Comparison of ENCODE assay signal across 8 mouse cellular contexts in genomic region chr9:75289545-75289944, GRCm38 (mm10). TPM values are rescaled to one million over a fixed set of nuclear protein-coding genes. Genes with fewer than 3 reads are reported as not detected.
DNase-seq lines count a peak whose midpoint lies in the region; ATAC-seq and TF ChIP-seq lines count a peak whose summit lies in the region.

No protein-coding gene starts in this region.

- 46% methylated on average over 4 of the region's 4 CpGs for WGBS in hindbrain, postnatal 0 days
- WGBS in hindbrain, embryonic 12.5 days = 51% methylated on average over 4 of the region's 4 CpGs
- WGBS in lung, embryonic 14.5 days = 49% methylated on average over 4 of the region's 4 CpGs

- no peak for TF ChIP-seq EP300 in ES-Bruce4 (IDR thresholded peaks at IDR 0.05; ENCODE audit: insufficient read depth, low read depth, low read length)

- no peak overlapping the region for H3K9ac ChIP-seq in hindbrain, postnatal 0 days (replicated peaks; ENCODE audit: low read length)
- no peak overlapping the region for H3K9ac ChIP-seq in hindbrain, embryonic 12.5 days
- H3K9ac ChIP-seq in ES-Bruce4 (ENCODE audit: low read depth, poor library complexity, severe bottlenecking) = no peak overlapping the region
- no peak overlapping the region for H3K9ac ChIP-seq in lung, embryonic 14.5 days

- H3K4me2 ChIP-seq in hindbrain, postnatal 0 days (ENCODE audit: low read depth, low read length) = no peak overlapping the region
- H3K4me2 ChIP-seq in hindbrain, embryonic 12.5 days (replicated peaks) = no peak overlapping the region
- no peak overlapping the region for H3K4me2 ChIP-seq in lung, embryonic 14.5 days

- no peak for ATAC-seq in hindbrain, postnatal 0 days
- ATAC-seq in hindbrain, embryonic 12.5 days (ENCODE audit: low FRiP score) = no peak
- ATAC-seq in lung, embryonic 14.5 days (ENCODE audit: insufficient read depth) = no peak

- DNase-seq in hindbrain, postnatal 0 days (ENCODE audit: low spot score) = no peak
- DNase-seq in ZHBTc4 (ENCODE audit: low read depth, low spot score) = peak; percentile 78
- DNase-seq in lung, embryonic 14.5 days = peak; percentile 46
- DNase-seq in ovary, postnatal 10 days (ENCODE audit: low spot score) = no peak
- no peak for DNase-seq in layer of hippocampus, adult 9-11 months
- no peak for DNase-seq in layer of hippocampus, postnatal 14 days (ENCODE audit: low spot score in 2 of 2)

- H3K27me3 ChIP-seq in hindbrain, postnatal 0 days (ENCODE audit: insufficient read depth, low read length) = no peaks in the 10 kb centered on the region
- H3K27me3 ChIP-seq in hindbrain, embryonic 12.5 days = no peaks in the 10 kb centered on the region
- H3K27me3 ChIP-seq in ES-Bruce4 (ENCODE audit: control insufficient read depth, insufficient read depth, low read length, poor library complexity, severe bottlenecking) = no peaks in the 10 kb centered on the region
- H3K27me3 ChIP-seq in lung, embryonic 14.5 days (ENCODE audit: insufficient read depth, low read length) = no peaks in the 10 kb centered on the region

- no peaks in the 10 kb centered on the region for H3K9me3 ChIP-seq in hindbrain, postnatal 0 days (ENCODE audit: low read length)
- no peaks in the 10 kb centered on the region for H3K9me3 ChIP-seq in hindbrain, embryonic 12.5 days (replicated peaks)
- H3K9me3 ChIP-seq in ES-Bruce4 (replicated peaks; ENCODE audit: control insufficient read depth, insufficient read depth, low read length, poor library complexity, severe bottlenecking) = no peaks in the 10 kb centered on the region
- no peaks in the 10 kb centered on the region for H3K9me3 ChIP-seq in lung, embryonic 14.5 days (ENCODE audit: low read depth, low read length)

- TF ChIP-seq CTCF in hindbrain, postnatal 0 days (IDR thresholded peaks at IDR 0.05; ENCODE audit: low read depth) = peak; percentile 42
- TF ChIP-seq CTCF in ES-Bruce4 (IDR thresholded peaks at IDR 0.05; ENCODE audit: low read depth, low read length) = peak; percentile 60
- TF ChIP-seq CTCF in lung, embryonic 14.5 days (IDR thresholded peaks at IDR 0.05; ENCODE audit: low read depth) = peak; percentile 41

- TF ChIP-seq POLR2A in ES-Bruce4 (IDR thresholded peaks at IDR 0.05; ENCODE audit: insufficient read depth, low read length) = no peak

- no peak overlapping the region for H3K4me3 ChIP-seq in hindbrain, postnatal 0 days (ENCODE audit: low read length)
- H3K4me3 ChIP-seq in hindbrain, embryonic 12.5 days = no peak overlapping the region
- H3K4me3 ChIP-seq in ES-Bruce4 (ENCODE audit: low read depth, low read length) = no peak overlapping the region
- H3K4me3 ChIP-seq in lung, embryonic 14.5 days (ENCODE audit: low read depth, low read length) = no peak overlapping the region

- H3K36me3 ChIP-seq in hindbrain, postnatal 0 days (ENCODE audit: insufficient read depth, low read length) = no peaks in the 10 kb centered on the region
- no peaks in the 10 kb centered on the region for H3K36me3 ChIP-seq in hindbrain, embryonic 12.5 days
- H3K36me3 ChIP-seq in ES-Bruce4 (ENCODE audit: control insufficient read depth, insufficient read depth, low read length, poor library complexity, severe bottlenecking) = no peaks in the 10 kb centered on the region
- peaks cover 29% of the 10 kb centered on the region; the same call in 1 of the 2 replicates for H3K36me3 ChIP-seq in lung, embryonic 14.5 days (ENCODE audit: insufficient read depth)

- no peaks in the 10 kb centered on the region for H3K4me1 ChIP-seq in hindbrain, postnatal 0 days (ENCODE audit: insufficient read depth, low read length)
- H3K4me1 ChIP-seq in hindbrain, embryonic 12.5 days = no peaks in the 10 kb centered on the region
- no peaks in the 10 kb centered on the region for H3K4me1 ChIP-seq in ES-Bruce4 (ENCODE audit: control insufficient read depth, insufficient read depth, low read length)
- H3K4me1 ChIP-seq in lung, embryonic 14.5 days (ENCODE audit: insufficient read depth) = no peaks in the 10 kb centered on the region

- no peak overlapping the region for H3K27ac ChIP-seq in hindbrain, postnatal 0 days
- no peak overlapping the region for H3K27ac ChIP-seq in hindbrain, embryonic 12.5 days
- H3K27ac ChIP-seq in ES-Bruce4 (ENCODE audit: insufficient read depth, low read length) = no peak overlapping the region
- no peak overlapping the region for H3K27ac ChIP-seq in lung, embryonic 14.5 days (ENCODE audit: low read depth)

RNA-seq across cellular contexts. Expression of gene Gnb5, which starts 16.5 kb away (rescaled TPM):
- 92.1 and 96.0 TPM in 2 replicates for total RNA-seq in hindbrain, postnatal 0 days (2014; rRNA removed)
- polyA plus RNA-seq in hindbrain, postnatal 0 days (2015; fragmentation: Nextera tagmentation; extraction: Ambion mirVana) = 98.6 and 104 TPM in 2 replicates
- polyA plus RNA-seq in hindbrain, embryonic 12.5 days (2016; fragmentation: Nextera tagmentation; extraction: Ambion mirVana) = 33.4 and 35.3 TPM in 2 replicates
- polyA plus RNA-seq in ES-Bruce4 (2011; ENCODE audit: insufficient read depth, insufficient read length, low read depth, missing spikeins) = 3.3 and 6.5 TPM in 2 replicates
- polyA plus RNA-seq in lung, embryonic 14.5 days (2014; fragmentation: Nextera tagmentation; extraction: Ambion mirVana) = 17.9 and 18.2 TPM in 2 replicates
- total RNA-seq in layer of hippocampus, postnatal 14 days (2021) = 100 to 1,000 TPM; 115 to 120 TPM

RNA-seq across cellular contexts. Expression of gene Myo5c, which starts 57.7 kb away (rescaled TPM):
- 0.26 and 0.75 TPM in 2 replicates for total RNA-seq in hindbrain, postnatal 0 days (2014; rRNA removed)
- 0.30 and 0.44 TPM in 2 replicates for polyA plus RNA-seq in hindbrain, postnatal 0 days (2015; fragmentation: Nextera tagmentation; extraction: Ambion mirVana)
- polyA plus RNA-seq in hindbrain, embryonic 12.5 days (2016; fragmentation: Nextera tagmentation; extraction: Ambion mirVana) = 0.65 and 1.8 TPM in 2 replicates
- polyA plus RNA-seq in ES-Bruce4 (2011; ENCODE audit: insufficient read depth, insufficient read length, low read depth, missing spikeins) = 8.0 and 8.8 TPM in 2 replicates
- polyA plus RNA-seq in lung, embryonic 14.5 days (2014; fragmentation: Nextera tagmentation; extraction: Ambion mirVana) = 28.9 and 29.9 TPM in 2 replicates
- total RNA-seq in layer of hippocampus, postnatal 14 days (2021) = 1 to 10 TPM in 1 of 2 experiments, under 1 TPM in 1; 0.58 to 1.6 TPM

RNA-seq across cellular contexts. Expression of gene Bcl2l10, which starts 58.0 kb away (rescaled TPM):
- 0.73 TPM in 1 of 2 replicates, not detected in the other for total RNA-seq in hindbrain, postnatal 0 days (2014; rRNA removed)
- not detected in 2 replicates for polyA plus RNA-seq in hindbrain, postnatal 0 days (2015; fragmentation: Nextera tagmentation; extraction: Ambion mirVana)
- polyA plus RNA-seq in hindbrain, embryonic 12.5 days (2016; fragmentation: Nextera tagmentation; extraction: Ambion mirVana) = not detected in 2 replicates
- polyA plus RNA-seq in ES-Bruce4 (2011; ENCODE audit: insufficient read depth, insufficient read length, low read depth, missing spikeins) = not detected in 2 replicates
- not detected in 2 replicates for polyA plus RNA-seq in lung, embryonic 14.5 days (2014; fragmentation: Nextera tagmentation; extraction: Ambion mirVana)
- under 1 TPM in 1 of 2 experiments, not detected in 1; 0.31 TPM for total RNA-seq in layer of hippocampus, postnatal 14 days (2021)

Comparison
In these comparisons a context has a peak if more than half of its experiments do, and no peak if none do; other contexts are left out.
1. DNase-seq: peak in ZHBTc4 (single experiment) and lung, embryonic 14.5 days (single experiment); none in hindbrain, postnatal 0 days (single experiment), ovary, postnatal 10 days (single experiment), layer of hippocampus, adult 9-11 months (single experiment) and layer of hippocampus, postnatal 14 days (0 of 2).
2. Peak in every context shown above with its lines, with median percentiles within 50 percentile points of each other: CTCF ChIP-seq.